Mouse (Mus musculus) adrenal gland, postnatal 0 days (tissue): ENCODE measurements around the gene Ccdc85a. TPM values are rescaled to one million over a fixed set of nuclear protein-coding genes. Genes with fewer than 3 reads are reported as not detected.

Experiments used
- polyA plus RNA-seq: library from polyadenylated mRNA; unstranded; fragments of >200 nt; fragmentation: Nextera tagmentation; extraction: Ambion mirVana; gene quantifications from 2 replicates; pipeline ENCODE4 v1.2.1, GENCODE M21; 2015

The Ccdc85a gene
- 1.7 and 2.8 TPM in 2 replicates for polyA plus RNA-seq

GRCm38 (mm10) chr11:28583911-28584434 lies at the start of gene Ccdc85a:
TSS of gene Ccdc85a (minus strand) at chr11:28584324.

GRCm38 (mm10) chr11:28339224-28340150 lies 244.6 kb downstream of the Ccdc85a start, which contains the start of gene Gm6685:
TSS of gene Gm6685 (minus strand) at chr11:28339867.

Other genes with a start within 250 kb of the Ccdc85a start
- not detected in 2 replicates for gene Gm6685, start 244.5 kb downstream of the Ccdc85a start, polyA plus RNA-seq